In genomic region chr2:136885579-136885978, GRCm38 (mm10) we compare ENCODE assay signal across 8 mouse cellular contexts. TPM values are rescaled to one million over a fixed set of nuclear protein-coding genes. Genes with fewer than 3 reads are reported as not detected.
DNase-seq lines count a peak whose midpoint lies in the region; ATAC-seq lines count a peak whose summit lies in the region.

AL731706.2 (minus strand) TSS chr2:136885679.

- H3K4me2 ChIP-seq in forebrain, embryonic 16.5 days (ENCODE audit: low read length) = no peak within 1 kb of the TSS
- H3K4me2 ChIP-seq in hindbrain, embryonic 15.5 days = no peak within 1 kb of the TSS
- H3K4me2 ChIP-seq in neural tube, embryonic 13.5 days = no peak within 1 kb of the TSS

- H3K4me1 ChIP-seq in forebrain, embryonic 16.5 days (replicated peaks; ENCODE audit: control insufficient read depth, insufficient read depth, low read length) = peaks cover 7% of the 10 kb centered on the region
- H3K4me1 ChIP-seq in hindbrain, embryonic 15.5 days (replicated peaks) = peaks cover 16% of the 10 kb centered on the region
- H3K4me1 ChIP-seq in neural tube, embryonic 13.5 days (replicated peaks) = peaks cover 19% of the 10 kb centered on the region

- no peak within 1 kb of the TSS for H3K4me3 ChIP-seq in forebrain, embryonic 16.5 days (replicated peaks; ENCODE audit: low read length)
- no peak within 1 kb of the TSS for H3K4me3 ChIP-seq in hindbrain, embryonic 15.5 days
- no peak within 1 kb of the TSS for H3K4me3 ChIP-seq in neural tube, embryonic 13.5 days

- H3K9me3 ChIP-seq in forebrain, embryonic 16.5 days (ENCODE audit: control insufficient read depth, low read length) = no peaks in the 10 kb centered on the region
- H3K9me3 ChIP-seq in hindbrain, embryonic 15.5 days = no peaks in the 10 kb centered on the region
- no peaks in the 10 kb centered on the region for H3K9me3 ChIP-seq in neural tube, embryonic 13.5 days

- DNase-seq in left cerebral cortex, adult 8-10 months (ENCODE audit: low spot score in 2 of 2) = no peak
- no peak for DNase-seq in left cerebral cortex, adult 9 months (ENCODE audit: low spot score in 2 of 2)
- DNase-seq in right cerebral cortex, postnatal 36 days (ENCODE audit: low spot score in 2 of 2) = no peak
- no peak for DNase-seq in embryo, embryonic 11 days
- no peak for DNase-seq in embryo, embryonic 10 days (ENCODE audit: low spot score)

- no peak within 1 kb of the TSS for H3K9ac ChIP-seq in forebrain, embryonic 16.5 days (replicated peaks; ENCODE audit: low read depth, low read length)
- H3K9ac ChIP-seq in hindbrain, embryonic 15.5 days = no peak within 1 kb of the TSS
- H3K9ac ChIP-seq in neural tube, embryonic 13.5 days = no peak within 1 kb of the TSS

- H3K27me3 ChIP-seq in forebrain, embryonic 16.5 days (replicated peaks; ENCODE audit: control insufficient read depth, insufficient read depth, low read length) = no peaks in the 10 kb centered on the region
- no peaks in the 10 kb centered on the region for H3K27me3 ChIP-seq in hindbrain, embryonic 15.5 days
- no peaks in the 10 kb centered on the region for H3K27me3 ChIP-seq in neural tube, embryonic 13.5 days

- no peak within 1 kb of the TSS for H3K27ac ChIP-seq in forebrain, embryonic 16.5 days (ENCODE audit: low read length)
- no peak within 1 kb of the TSS for H3K27ac ChIP-seq in hindbrain, embryonic 15.5 days (replicated peaks)
- H3K27ac ChIP-seq in neural tube, embryonic 13.5 days (replicated peaks) = no peak within 1 kb of the TSS

- peaks cover 20% of the 10 kb centered on the region for H3K36me3 ChIP-seq in forebrain, embryonic 16.5 days (ENCODE audit: control insufficient read depth, insufficient read depth)
- peaks cover 32% of the 10 kb centered on the region for H3K36me3 ChIP-seq in hindbrain, embryonic 15.5 days
- peaks cover 40% of the 10 kb centered on the region for H3K36me3 ChIP-seq in neural tube, embryonic 13.5 days

- WGBS in forebrain, embryonic 16.5 days = 97% methylated on average over 2 of the region's 2 CpGs
- WGBS in hindbrain, embryonic 15.5 days = 97% methylated on average over 2 of the region's 2 CpGs
- 90% methylated on average over 2 of the region's 2 CpGs for WGBS in neural tube, embryonic 13.5 days

- no peak for ATAC-seq in forebrain, embryonic 16.5 days
- no peak for ATAC-seq in hindbrain, embryonic 15.5 days (ENCODE audit: low FRiP score, low read depth)
- no peak for ATAC-seq in neural tube, embryonic 13.5 days (ENCODE audit: low read depth)

RNA-seq across cellular contexts. Expression of gene AL731706.2, which starts in this region (rescaled TPM):
- total RNA-seq in left cerebral cortex, adult 8-10 months (2022) = 10 to 100 TPM in 3 of 4 experiments, 1 to 10 TPM in 1; 9.4 to 26.2 (median 17.1) TPM
- 21.2 and 24.6 TPM in 2 replicates for polyA plus RNA-seq in forebrain, embryonic 16.5 days (2015; fragmentation: Nextera tagmentation; extraction: Ambion mirVana)
- polyA plus RNA-seq in hindbrain, embryonic 15.5 days (2015; fragmentation: Nextera tagmentation; extraction: Ambion mirVana) = 34.1 and 36.1 TPM in 2 replicates
- polyA plus RNA-seq in neural tube, embryonic 13.5 days (2015; fragmentation: Nextera tagmentation; extraction: Ambion mirVana) = 17.6 and 28.8 TPM in 2 replicates
